Mouse (Mus musculus) lung, embryonic 14.5 days (tissue): ENCODE data around the gene Shisa9. TPM values are rescaled to one million over a fixed set of nuclear protein-coding genes. Genes with fewer than 3 reads are reported as not detected.

Source experiments
- ATAC-seq: fragments of 200-750 bp; cut with Nextera tagmentation; 2 replicates; pipeline ENCODE4 v1.8.0; 2017; ENCODE audit warnings: mild to moderate bottlenecking, moderate TSS enrichment, moderate library complexity; ENCODE audit not compliant: insufficient read depth
- DNase-seq: peaks from one replicate; pipeline ENCODE4 v3.0.0-alpha.2; 2015
- H3K27ac ChIP-seq: fragments of 300-500 bp; sonication (generic); 2 replicates; pipeline ENCODE4 v1.5.1; 2014; ENCODE audit warnings: low read depth, mild to moderate bottlenecking, moderate library complexity
- H3K27me3 ChIP-seq: fragments of 300-500 bp; sonication (generic); 2 replicates; pipeline ENCODE4 v1.6.1; 2014; ENCODE audit warnings: low read length, control low read depth; ENCODE audit not compliant: insufficient read depth
- H3K36me3 ChIP-seq: fragments of 300-500 bp; sonication (generic); 2 replicates; pipeline ENCODE4 v1.6.1; 2014; ENCODE audit warnings: control low read depth; ENCODE audit not compliant: insufficient read depth
- H3K4me1 ChIP-seq: fragments of 300-500 bp; sonication (generic); 2 replicates; pipeline ENCODE4 v1.6.1; 2014; ENCODE audit warnings: antibody characterized with exemption, control low read depth; ENCODE audit not compliant: insufficient read depth
- H3K4me2 ChIP-seq: fragments of 300-500 bp; sonication (generic); 2 replicates; pipeline ENCODE4 v1.6.1; 2014; ENCODE audit warnings: mild to moderate bottlenecking
- H3K4me3 ChIP-seq: fragments of 300-500 bp; sonication (generic); 2 replicates; pipeline ENCODE4 v1.5.1; 2014; ENCODE audit warnings: low read depth, low read length
- H3K9ac ChIP-seq: fragments of 300-500 bp; sonication (generic); 2 replicates; pipeline ENCODE4 v1.6.1; 2014
- H3K9me3 ChIP-seq: fragments of 300-500 bp; sonication (generic); 2 replicates; pipeline ENCODE4 v1.6.1; 2016; ENCODE audit warnings: low read depth, low read length, control low read depth
- CTCF ChIP-seq: IDR thresholded peaks from 2 replicates; pipeline ENCODE4 v1.5.1; 2016; ENCODE audit warnings: antibody characterized with exemption, low read depth
- WGBS: fragments of 180-500 bp; shearing (Covaris S2); extraction: QIAGEN DNeasy Blood & Tissue Kit; methylation state at CpG from one replicate; pipeline ENCODE4 v1.1.7; 2014; 5-methylcytosine and 5-hydroxymethylcytosine counted together
- polyA plus RNA-seq: library from polyadenylated mRNA; unstranded; fragments of >200 nt; fragmentation: Nextera tagmentation; extraction: Ambion mirVana; gene quantifications from 2 replicates; pipeline ENCODE4 v1.2.1, GENCODE M21; 2014

Shisa9 gene
- polyA plus RNA-seq, 1 experiment from 2014 or later = 5.8 TPM

- Histone ChIP-seq H3K27ac (no peak overlapping the region), H3K27me3 (no peaks in the 10 kb centered on the region), H3K9ac (no peak overlapping the region), H3K4me1 (no peaks in the 10 kb centered on the region), H3K36me3 (no peaks in the 10 kb centered on the region), H3K4me3 (no peak overlapping the region), H3K9me3 (no peaks in the 10 kb centered on the region), H3K4me2 (no peak overlapping the region)
- ATAC-seq = peak; percentile 38; the same call in 1 of the 2 replicates
- 43% methylated on average over 3 of the region's 3 CpGs for WGBS
- TF ChIP-seq CTCF = no peak
- peak; percentile 74 for DNase-seq
Observed at GRCm38 (mm10) chr16:12219821-12220220, 235.9 kb downstream of the Shisa9 start.

- no peak for TF ChIP-seq CTCF
- H3K9ac ChIP-seq = no peak overlapping the region
- no peak overlapping the region for H3K27ac ChIP-seq
- ATAC-seq = no peak
- no peaks in the 10 kb centered on the region for H3K27me3 ChIP-seq
- H3K36me3 ChIP-seq = no peaks in the 10 kb centered on the region
- H3K4me3 ChIP-seq = no peak overlapping the region
- 91% methylated on average over 2 of the region's 2 CpGs for WGBS
- no peaks in the 10 kb centered on the region for H3K4me1 ChIP-seq
- H3K4me2 ChIP-seq = no peak overlapping the region
- no peak for DNase-seq
- H3K9me3 ChIP-seq = no peaks in the 10 kb centered on the region
Observed at GRCm38 (mm10) chr16:12223537-12223936, 239.6 kb downstream of the Shisa9 start.

- DNase-seq (no peak), ATAC-seq (no peak)
- no peak for TF ChIP-seq CTCF
Observed at GRCm38 (mm10) chr16:12226937-12227336, 243.0 kb downstream of the Shisa9 start.

GRCm38 (mm10) chr16:12233288-12233687 is 249.4 kb downstream of the Shisa9 start:
- Histone ChIP-seq H3K4me3 (no peak overlapping the region), H3K36me3 (no peaks in the 10 kb centered on the region), H3K27ac (no peak overlapping the region; the same call in 1 of the 2 replicates), H3K27me3 (no peaks in the 10 kb centered on the region), H3K4me1 (no peaks in the 10 kb centered on the region), H3K9ac (no peak overlapping the region), H3K4me2 (no peak overlapping the region), H3K9me3 (no peaks in the 10 kb centered on the region)
- WGBS = 46% methylated on average over 3 of the region's 3 CpGs
- DNase-seq (peak; percentile 84), ATAC-seq (peak; percentile 75; the same call in 1 of the 2 replicates)
- TF ChIP-seq CTCF = no peak

More at GRCm38 (mm10) chr16:12226937-12227336, 243.0 kb downstream of the Shisa9 start:
- H3K27ac ChIP-seq = no peak overlapping the region
- H3K36me3 ChIP-seq = no peaks in the 10 kb centered on the region
- H3K4me2 ChIP-seq = no peak overlapping the region
- H3K27me3 ChIP-seq = no peaks in the 10 kb centered on the region
- H3K4me3 ChIP-seq = no peak overlapping the region
- 67% methylated on average over 3 of the region's 3 CpGs for WGBS
- H3K9ac ChIP-seq = no peak overlapping the region
- no peaks in the 10 kb centered on the region for H3K9me3 ChIP-seq
- no peaks in the 10 kb centered on the region for H3K4me1 ChIP-seq

- 38% methylated on average over 2 of the region's 2 CpGs for WGBS
- DNase-seq = peak; percentile 66
Observed at GRCm38 (mm10) chr16:12234289-12234688, 250.4 kb downstream of the Shisa9 start.

GRCm38 (mm10) chr16:12238611-12239010 is 254.7 kb downstream of the Shisa9 start:
- DNase-seq (no peak), ATAC-seq (no peak)
- Histone ChIP-seq H3K36me3 (no peaks in the 10 kb centered on the region), H3K4me2 (no peak overlapping the region), H3K9me3 (no peaks in the 10 kb centered on the region), H3K4me3 (no peak overlapping the region), H3K27ac (no peak overlapping the region), H3K27me3 (no peaks in the 10 kb centered on the region), H3K4me1 (no peaks in the 10 kb centered on the region), H3K9ac (no peak overlapping the region)
- 59% methylated on average over 4 of the region's 4 CpGs for WGBS
- TF ChIP-seq CTCF = no peak

More at GRCm38 (mm10) chr16:12234289-12234688, 250.4 kb downstream of the Shisa9 start:
- Histone ChIP-seq H3K4me3 (no peak overlapping the region), H3K9ac (no peak overlapping the region), H3K4me1 (no peaks in the 10 kb centered on the region), H3K27ac (no peak overlapping the region), H3K27me3 (no peaks in the 10 kb centered on the region), H3K4me2 (no peak overlapping the region), H3K36me3 (no peaks in the 10 kb centered on the region), H3K9me3 (no peaks in the 10 kb centered on the region)
- ATAC-seq = peak; percentile 76
- 0 out of 2 replicates have a peak, but pooled peaks have one; percentile 19 for TF ChIP-seq CTCF

GRCm38 (mm10) chr16:12259361-12259760 is 275.4 kb downstream of the Shisa9 start:
- Histone ChIP-seq H3K4me1 (no peaks in the 10 kb centered on the region), H3K27me3 (no peaks in the 10 kb centered on the region), H3K27ac (no peak overlapping the region), H3K36me3 (no peaks in the 10 kb centered on the region), H3K9me3 (no peaks in the 10 kb centered on the region), H3K4me3 (no peak overlapping the region), H3K4me2 (no peak overlapping the region), H3K9ac (no peak overlapping the region)
- TF ChIP-seq CTCF = no peak
- no peak for DNase-seq
- 24% methylated on average over 2 of the region's 2 CpGs for WGBS
- no peak for ATAC-seq
